Mouse (Mus musculus): ENCODE measurements around the gene Vmn2r72.

Vmn2r72 gene

GRCm38 (mm10) chr7:85754997-85755396 is at the start of gene Vmn2r72:
Gene Vmn2r72 (minus strand): TSS chr7:85755097.
- no peak for DNase-seq

Measured in lung, postnatal 14 days (tissue).